Mouse (Mus musculus): ENCODE measurements around the gene Mpp2. TPM values are rescaled to one million over a fixed set of nuclear protein-coding genes. Genes with fewer than 3 reads are reported as not detected.
A peak's percentile ranks its signal among the peaks of the same experiment; 100 is the strongest.

Gene Mpp2
- polyA plus RNA-seq, 1 experiment from 2014 or later, result 10.3 TPM

- no peak for ATAC-seq (ENCODE audit: low FRiP score, low TSS enrichment)
- no peak overlapping the region for H3K9ac ChIP-seq (ENCODE audit: low read depth, low read length)
- H3K9me3 ChIP-seq (ENCODE audit: control insufficient read depth, low read length), result no peaks in the 10 kb centered on the region
- WGBS, result 34% methylated on average over 16 of the region's 16 CpGs
- H3K27ac ChIP-seq (ENCODE audit: low read depth, low read length), result no peak overlapping the region
- peak overlapping the region; percentile 67; the same call in 1 of the 2 replicates for H3K4me2 ChIP-seq (replicated peaks; ENCODE audit: low read depth, low read length)
- H3K4me1 ChIP-seq (ENCODE audit: control insufficient read depth, insufficient read depth, low read length), result no peaks in the 10 kb centered on the region
- H3K27me3 ChIP-seq (ENCODE audit: control insufficient read depth, insufficient read depth, low read length), result no peaks in the 10 kb centered on the region
- H3K4me3 ChIP-seq (ENCODE audit: low read length), result no peak overlapping the region
- H3K36me3 ChIP-seq (ENCODE audit: control insufficient read depth, insufficient read depth, low read length), result peaks cover 9% of the 10 kb centered on the region; the same call in 1 of the 2 replicates
Measured at GRCm38 (mm10) chr11:102061941-102062473, 26.3 kb downstream of the Mpp2 start.

DNA sequence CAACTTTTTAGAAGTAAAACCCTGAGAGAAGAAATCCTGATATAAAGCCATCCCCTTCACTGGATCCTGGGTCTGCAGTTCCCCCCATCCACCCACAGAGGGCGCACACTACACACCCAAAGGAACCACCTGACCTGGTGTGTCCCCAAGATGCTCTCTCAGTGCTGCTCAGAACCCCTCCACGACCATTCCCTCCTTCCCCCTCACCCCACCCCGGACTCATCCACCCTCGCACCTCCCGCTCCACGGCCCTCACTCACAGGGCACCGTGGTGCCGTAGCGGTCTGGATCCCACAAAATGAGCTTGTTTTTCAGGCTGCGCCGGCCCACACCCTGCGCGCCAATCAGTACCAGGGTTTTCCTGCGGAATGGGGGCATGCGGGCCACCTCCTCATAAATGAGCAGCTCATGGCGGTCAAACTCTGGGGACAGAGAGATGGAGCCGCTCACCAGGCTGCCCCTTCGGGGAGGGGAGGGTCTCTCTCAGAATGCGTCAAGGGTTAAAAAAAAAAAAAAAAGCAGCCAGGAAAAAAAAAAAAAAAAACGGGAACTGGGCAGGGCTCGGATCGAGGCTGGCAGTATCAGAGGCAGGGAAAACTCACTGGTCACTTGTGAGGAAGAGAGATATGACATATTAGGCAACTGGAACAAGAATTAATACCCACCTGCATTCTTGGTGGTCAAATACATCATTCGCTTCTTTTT, 26.9 kb downstream of the Mpp2 start:
- Histone ChIP-seq H3K27me3 (ENCODE audit: control insufficient read depth, insufficient read depth, low read length) (no peaks in the 10 kb centered on the region), H3K4me1 (ENCODE audit: control insufficient read depth, insufficient read depth, low read length) (no peaks in the 10 kb centered on the region), H3K9me3 (ENCODE audit: control insufficient read depth, low read length) (no peaks in the 10 kb centered on the region), H3K36me3 (ENCODE audit: control insufficient read depth, insufficient read depth, low read length) (peaks cover 9% of the 10 kb centered on the region; the same call in 1 of the 2 replicates), H3K9ac (ENCODE audit: low read depth, low read length) (peak overlapping the region; percentile 20; the same call in 1 of the 2 replicates), H3K27ac (ENCODE audit: low read depth, low read length) (no peak overlapping the region), H3K4me2 (replicated peaks; ENCODE audit: low read depth, low read length) (peak overlapping the region; percentile 67), H3K4me3 (ENCODE audit: low read length) (peak overlapping the region; percentile 38)
- ATAC-seq (ENCODE audit: low FRiP score, low TSS enrichment), result peak; percentile 71
- WGBS, result 4% methylated on average over 22 of the region's 23 CpGs

DNA sequence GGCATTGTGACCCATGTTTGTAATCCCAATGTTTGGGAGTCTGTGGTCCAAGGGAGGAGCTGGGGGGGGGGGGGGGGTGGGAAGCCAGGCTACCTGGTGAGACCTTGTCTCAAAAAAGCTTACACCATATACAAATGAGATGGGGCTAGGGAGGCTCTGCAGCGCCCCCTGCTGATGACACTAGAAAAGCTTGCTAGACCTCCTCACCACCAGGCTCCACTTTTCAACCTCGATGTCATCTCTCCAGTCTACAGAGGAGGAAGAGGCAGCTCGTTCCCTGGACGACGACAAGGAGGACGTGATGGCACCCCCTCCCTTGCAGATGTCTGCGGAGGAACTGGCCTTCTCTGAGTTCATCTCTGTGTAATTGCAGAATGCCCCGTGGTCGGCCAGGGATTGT, 34.5 kb downstream of the Mpp2 start:
- peaks cover 8% of the 10 kb centered on the region; the same call in 1 of the 2 replicates for H3K4me1 ChIP-seq (ENCODE audit: control insufficient read depth, insufficient read depth, low read length)
- peak; percentile 18; the same call in 1 of the 2 replicates for ATAC-seq (ENCODE audit: low FRiP score, low TSS enrichment)
- H3K4me3 ChIP-seq (ENCODE audit: low read length), result no peak overlapping the region
- no peak overlapping the region for H3K9ac ChIP-seq (ENCODE audit: low read depth, low read length)
- H3K36me3 ChIP-seq (ENCODE audit: control insufficient read depth, insufficient read depth, low read length), result no peaks in the 10 kb centered on the region
- H3K9me3 ChIP-seq (ENCODE audit: control insufficient read depth, low read length), result no peaks in the 10 kb centered on the region
- no peak overlapping the region for H3K27ac ChIP-seq (ENCODE audit: low read depth, low read length)
- H3K27me3 ChIP-seq (ENCODE audit: control insufficient read depth, insufficient read depth, low read length), result no peaks in the 10 kb centered on the region
- 28% methylated on average over 9 of the region's 9 CpGs for WGBS
- no peak overlapping the region for H3K4me2 ChIP-seq (replicated peaks; ENCODE audit: low read depth, low read length)

- H3K4me1 ChIP-seq (ENCODE audit: control insufficient read depth, insufficient read depth, low read length), result peaks cover 8% of the 10 kb centered on the region; the same call in 1 of the 2 replicates
- ATAC-seq (ENCODE audit: low FRiP score, low TSS enrichment), result no peak
- H3K36me3 ChIP-seq (ENCODE audit: control insufficient read depth, insufficient read depth, low read length), result no peaks in the 10 kb centered on the region
- no peaks in the 10 kb centered on the region for H3K9me3 ChIP-seq (ENCODE audit: control insufficient read depth, low read length)
- 40% methylated on average over 7 of the region's 7 CpGs for WGBS
- H3K4me2 ChIP-seq (replicated peaks; ENCODE audit: low read depth, low read length), result no peak overlapping the region
- no peak overlapping the region for H3K27ac ChIP-seq (ENCODE audit: low read depth, low read length)
- no peak overlapping the region for H3K4me3 ChIP-seq (ENCODE audit: low read length)
- H3K9ac ChIP-seq (ENCODE audit: low read depth, low read length), result no peak overlapping the region
- no peaks in the 10 kb centered on the region for H3K27me3 ChIP-seq (ENCODE audit: control insufficient read depth, insufficient read depth, low read length)
Measured at GRCm38 (mm10) chr11:102053183-102053582, 35.1 kb downstream of the Mpp2 start.

DNA sequence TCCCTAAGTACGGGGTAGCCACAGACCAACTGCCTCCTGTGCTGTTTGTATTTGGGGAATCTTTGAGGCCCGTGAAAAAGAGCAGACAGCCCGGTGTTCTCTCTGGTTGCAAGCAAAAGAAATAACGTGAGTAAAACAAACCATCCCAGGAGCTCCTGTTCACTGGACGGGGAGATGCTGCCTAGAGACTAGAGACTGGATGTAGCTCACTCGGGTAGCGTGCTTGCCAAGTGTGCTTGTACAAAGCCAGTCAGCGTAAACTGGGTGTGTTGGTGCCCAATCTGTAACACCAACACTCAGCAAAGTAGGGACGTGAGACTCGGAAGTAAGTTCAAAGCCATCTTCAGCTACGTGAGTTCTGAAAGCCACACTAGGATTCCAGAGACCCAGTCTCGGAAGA, 35.6 kb downstream of the Mpp2 start:
- H3K27ac ChIP-seq (ENCODE audit: low read depth, low read length), result no peak overlapping the region
- H3K4me1 ChIP-seq (ENCODE audit: control insufficient read depth, insufficient read depth, low read length), result peaks cover 8% of the 10 kb centered on the region; the same call in 1 of the 2 replicates
- H3K4me3 ChIP-seq (ENCODE audit: low read length), result no peak overlapping the region
- no peaks in the 10 kb centered on the region for H3K36me3 ChIP-seq (ENCODE audit: control insufficient read depth, insufficient read depth, low read length)
- 79% methylated on average over 12 of the region's 12 CpGs for WGBS
- H3K27me3 ChIP-seq (ENCODE audit: control insufficient read depth, insufficient read depth, low read length), result no peaks in the 10 kb centered on the region
- H3K4me2 ChIP-seq (replicated peaks; ENCODE audit: low read depth, low read length), result no peak overlapping the region
- ATAC-seq (ENCODE audit: low FRiP score, low TSS enrichment), result no peak
- H3K9me3 ChIP-seq (ENCODE audit: control insufficient read depth, low read length), result no peaks in the 10 kb centered on the region
- H3K9ac ChIP-seq (ENCODE audit: low read depth, low read length), result no peak overlapping the region

DNA sequence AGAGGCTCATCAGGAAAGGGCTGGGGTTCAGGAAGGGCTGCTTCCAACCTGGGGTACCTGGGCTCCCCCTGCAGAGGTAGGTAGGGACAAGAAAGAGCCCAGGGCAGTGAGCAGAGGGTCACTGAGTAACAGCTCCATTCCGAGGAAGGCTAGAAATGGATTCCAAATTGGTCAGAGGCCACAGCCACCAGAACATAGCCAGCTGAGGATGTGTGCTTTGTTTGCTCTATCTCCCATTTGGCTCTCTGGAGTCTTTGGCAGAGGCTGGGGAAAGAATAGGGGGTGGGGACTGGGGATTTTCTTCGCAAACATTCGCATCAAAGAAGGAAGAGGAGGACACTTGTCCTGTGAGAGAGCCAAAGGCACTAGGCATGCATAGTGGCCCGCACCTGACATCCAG, 36.4 kb downstream of the Mpp2 start:
- no peak overlapping the region for H3K27ac ChIP-seq (ENCODE audit: low read depth, low read length)

DNA sequence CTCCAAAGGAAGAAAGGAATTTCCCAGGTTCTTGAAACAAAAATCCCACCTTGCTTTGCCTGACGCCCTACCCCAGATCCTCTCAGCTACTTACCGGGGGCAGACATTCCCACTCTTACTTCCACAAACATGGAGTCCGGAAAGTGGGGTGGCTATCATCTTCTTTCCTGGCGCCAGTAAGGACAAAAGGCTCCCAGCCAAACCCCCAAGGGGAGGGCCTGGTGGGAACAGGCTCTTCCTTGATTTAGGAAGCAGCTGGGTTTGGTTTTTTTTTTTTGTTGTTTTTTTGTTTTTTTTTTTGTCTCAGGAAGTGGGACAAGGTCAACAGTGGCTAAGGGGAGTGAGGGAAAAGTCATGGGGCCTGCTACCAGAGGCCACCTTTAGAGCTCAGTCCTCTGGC, 36.8 kb downstream of the Mpp2 start:
- ATAC-seq (ENCODE audit: low FRiP score, low TSS enrichment), result no peak
- no peak overlapping the region for H3K9ac ChIP-seq (ENCODE audit: low read depth, low read length)
- peaks cover 8% of the 10 kb centered on the region; the same call in 1 of the 2 replicates for H3K4me1 ChIP-seq (ENCODE audit: control insufficient read depth, insufficient read depth, low read length)
- no peaks in the 10 kb centered on the region for H3K9me3 ChIP-seq (ENCODE audit: control insufficient read depth, low read length)
- H3K4me3 ChIP-seq (ENCODE audit: low read length), result no peak overlapping the region
- WGBS, result 45% methylated on average over 4 of the region's 4 CpGs
- no peak overlapping the region for H3K27ac ChIP-seq (ENCODE audit: low read depth, low read length)
- no peak overlapping the region for H3K4me2 ChIP-seq (replicated peaks; ENCODE audit: low read depth, low read length)
- H3K36me3 ChIP-seq (ENCODE audit: control insufficient read depth, insufficient read depth, low read length), result no peaks in the 10 kb centered on the region
- no peaks in the 10 kb centered on the region for H3K27me3 ChIP-seq (ENCODE audit: control insufficient read depth, insufficient read depth, low read length)

More for the DNA sequence above, 36.4 kb downstream of the Mpp2 start:
- no peaks in the 10 kb centered on the region for H3K36me3 ChIP-seq (ENCODE audit: control insufficient read depth, insufficient read depth, low read length)
- H3K4me1 ChIP-seq (ENCODE audit: control insufficient read depth, insufficient read depth, low read length), result peaks cover 8% of the 10 kb centered on the region; the same call in 1 of the 2 replicates
- no peak overlapping the region for H3K9ac ChIP-seq (ENCODE audit: low read depth, low read length)
- no peak for ATAC-seq (ENCODE audit: low FRiP score, low TSS enrichment)
- no peaks in the 10 kb centered on the region for H3K27me3 ChIP-seq (ENCODE audit: control insufficient read depth, insufficient read depth, low read length)
- no peak overlapping the region for H3K4me2 ChIP-seq (replicated peaks; ENCODE audit: low read depth, low read length)
- no peak overlapping the region for H3K4me3 ChIP-seq (ENCODE audit: low read length)
- WGBS, result 46% methylated on average over 4 of the region's 4 CpGs
- no peaks in the 10 kb centered on the region for H3K9me3 ChIP-seq (ENCODE audit: control insufficient read depth, low read length)

DNA sequence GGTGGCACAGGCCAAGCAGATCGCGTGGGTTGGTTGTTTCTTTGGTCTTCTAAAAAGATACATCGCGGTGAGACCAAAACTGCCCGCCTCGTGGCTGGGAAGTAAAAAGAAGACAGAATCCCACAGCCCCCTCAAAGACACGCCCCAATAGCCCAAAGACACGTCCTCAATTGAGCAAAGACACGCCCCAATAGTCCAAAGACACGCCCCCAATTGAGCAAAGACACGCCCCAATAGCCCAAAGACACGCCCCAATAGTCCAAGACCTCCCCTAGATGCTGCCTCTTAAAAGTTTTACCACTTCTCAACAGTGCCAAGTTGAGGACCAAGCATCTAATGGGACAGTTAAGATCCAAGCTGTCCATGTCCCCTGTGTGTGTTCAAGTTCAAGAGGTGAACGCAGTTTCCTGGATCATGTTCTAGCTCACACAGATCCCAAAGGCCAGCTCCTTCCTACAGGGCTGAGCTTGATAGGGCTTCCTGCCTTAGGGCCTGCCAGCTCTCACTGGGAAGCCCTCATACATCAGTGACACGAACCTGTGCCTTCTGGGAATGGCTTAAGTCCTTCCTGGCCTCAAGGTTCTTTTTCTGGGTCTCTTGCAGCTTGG, 38.3 kb downstream of the Mpp2 start:
- H3K4me3 ChIP-seq (ENCODE audit: low read length), result no peak overlapping the region
- H3K9ac ChIP-seq (ENCODE audit: low read depth, low read length), result no peak overlapping the region
- H3K36me3 ChIP-seq (ENCODE audit: control insufficient read depth, insufficient read depth, low read length), result no peaks in the 10 kb centered on the region
- 53% methylated on average over 14 of the region's 14 CpGs for WGBS
- no peak for ATAC-seq (ENCODE audit: low FRiP score, low TSS enrichment)
- peaks cover 8% of the 10 kb centered on the region; the same call in 1 of the 2 replicates for H3K4me1 ChIP-seq (ENCODE audit: control insufficient read depth, insufficient read depth, low read length)
- H3K27me3 ChIP-seq (ENCODE audit: control insufficient read depth, insufficient read depth, low read length), result no peaks in the 10 kb centered on the region
- no peak overlapping the region for H3K4me2 ChIP-seq (replicated peaks; ENCODE audit: low read depth, low read length)
- H3K27ac ChIP-seq (ENCODE audit: low read depth, low read length), result no peak overlapping the region
- H3K9me3 ChIP-seq (ENCODE audit: control insufficient read depth, low read length), result peaks cover 11% of the 10 kb centered on the region

GRCm38 (mm10) chr11:102046607-102047006, 41.7 kb downstream of the Mpp2 start:
- no peaks in the 10 kb centered on the region for H3K27me3 ChIP-seq (ENCODE audit: control insufficient read depth, insufficient read depth, low read length)
- no peak overlapping the region for H3K4me3 ChIP-seq (ENCODE audit: low read length)
- H3K9ac ChIP-seq (ENCODE audit: low read depth, low read length), result no peak overlapping the region
- no peak for ATAC-seq (ENCODE audit: low FRiP score, low TSS enrichment)
- peaks cover 13% of the 10 kb centered on the region for H3K9me3 ChIP-seq (ENCODE audit: control insufficient read depth, low read length)
- no peaks in the 10 kb centered on the region for H3K4me1 ChIP-seq (ENCODE audit: control insufficient read depth, insufficient read depth, low read length)
- no peaks in the 10 kb centered on the region for H3K36me3 ChIP-seq (ENCODE audit: control insufficient read depth, insufficient read depth, low read length)
- no peak overlapping the region for H3K27ac ChIP-seq (ENCODE audit: low read depth, low read length)
- WGBS, result 86% methylated on average over 9 of the region's 9 CpGs
- H3K4me2 ChIP-seq (replicated peaks; ENCODE audit: low read depth, low read length), result no peak overlapping the region
